Mouse (Mus musculus) G1E (cell line): ENCODE measurements around the gene Fam83e. TPM values are rescaled to one million over a fixed set of nuclear protein-coding genes. Genes with fewer than 3 reads are reported as not detected.

ENCODE experiments used
- ATAC-seq: 2 replicates; pipeline ENCODE4 v1.8.0; 2016; ENCODE audit warnings: mild to moderate bottlenecking; ENCODE audit not compliant: insufficient number of reproducible peaks, poor library complexity, low FRiP score, severe bottlenecking; ENCODE audit errors: extremely low read depth
- DNase-seq: peaks from one replicate; pipeline ENCODE4 v3.0.0; 2012; ENCODE audit warnings: low spot score
- H3K27me3 ChIP-seq: 2 replicates; pipeline ENCODE4 v1.6.1; 2012; ENCODE audit warnings: mild to moderate bottlenecking, low read length, inconsistent platforms; ENCODE audit not compliant: insufficient read depth
- H3K36me3 ChIP-seq: replicated peaks from 2 replicates; pipeline ENCODE3; 2012; ENCODE audit warnings: mild to moderate bottlenecking, inconsistent platforms
- H3K4me1 ChIP-seq: 2 replicates; pipeline ENCODE4 v1.6.1; 2012; ENCODE audit warnings: low read depth, low read length, inconsistent platforms, mixed read lengths; ENCODE audit not compliant: insufficient read depth
- H3K4me3 ChIP-seq: 2 replicates; pipeline ENCODE4 v1.5.1; 2012; ENCODE audit warnings: low read depth, mild to moderate bottlenecking, inconsistent platforms, low read length, moderate library complexity, mixed read lengths
- H3K9me3 ChIP-seq: replicated peaks from 2 replicates; pipeline ENCODE4 v1.6.1; 2012; ENCODE audit warnings: inconsistent platforms
- CTCF ChIP-seq: IDR thresholded peaks from 2 replicates; pipeline ENCODE4 v1.5.1; 2012; ENCODE audit warnings: low read depth, low read length, inconsistent platforms, mixed read lengths
- GATA1 ChIP-seq: IDR thresholded peaks from 2 replicates; pipeline ENCODE4 v1.6.1; 2012; ENCODE audit warnings: borderline replicate concordance, low read length, inconsistent platforms, mixed read lengths
- GATA2 ChIP-seq: IDR thresholded peaks from 2 replicates; pipeline ENCODE4 v1.6.1; 2012; ENCODE audit warnings: low read depth, low read length, inconsistent platforms, borderline replicate concordance
- POLR2AphosphoS5 ChIP-seq: IDR thresholded peaks from 2 replicates; pipeline ENCODE4 v1.6.1; 2012; ENCODE audit warnings: low read depth, low read length, inconsistent platforms; ENCODE audit not compliant: insufficient replicate concordance
- TAL1 ChIP-seq: conservative IDR thresholded peaks from 2 replicates; pipeline ENCODE4 v1.6.1; 2012; ENCODE audit warnings: low read depth, low read length, inconsistent platforms, mixed read lengths
- polyA plus RNA-seq: library from polyadenylated mRNA; stranded (reverse); fragments of >175 nt; gene quantifications from 2 replicates; pipeline ENCODE4 v1.2.3, GENCODE M21; 2012
- total RNA-seq, 2 experiments: library from RNA; stranded (forward) in 1 of 2; stranded (reverse) in 1 of 2; fragments of 200-1000 nt in 1 of 2; fragments of >200 nt in 1 of 2; fragmentation: Nextera tagmentation in 1 of 2; gene quantifications; 2 replicates each; pipeline ENCODE4 v1.2.3; 2014 to 2017

Fam83e gene
- total and polyA plus RNA-seq, 3 experiments, result 0.38 to 1.2 (median 0.49) TPM

- TF ChIP-seq GATA1 (no peak), CTCF (no peak), POLR2AphosphoS5 (no peak), GATA2 (no peak), TAL1 (no peak)
- H3K27me3 ChIP-seq, result no peaks in the 10 kb centered on the region
- H3K9me3 ChIP-seq, result no peaks in the 10 kb centered on the region
- peak overlapping the region; percentile 77 for H3K4me3 ChIP-seq
- DNase-seq, result no peak
- H3K4me1 ChIP-seq, result peaks cover 60% of the 10 kb centered on the region
- peaks cover 76% of the 10 kb centered on the region for H3K36me3 ChIP-seq
- ATAC-seq, result no peak
Measured at GRCm38 (mm10) chr7:45713881-45714520, 7.0 kb upstream of the Fam83e start.

GRCm38 (mm10) chr7:45714630-45715089 is 6.4 kb upstream of the Fam83e start:
- Histone ChIP-seq H3K4me3 (peak overlapping the region; percentile 77), H3K4me1 (peaks cover 61% of the 10 kb centered on the region), H3K27me3 (no peaks in the 10 kb centered on the region), H3K9me3 (no peaks in the 10 kb centered on the region), H3K36me3 (peaks cover 76% of the 10 kb centered on the region)
- TF ChIP-seq CTCF (no peak), TAL1 (no peak), GATA2 (no peak), POLR2AphosphoS5 (no peak), GATA1 (no peak)
- ATAC-seq (no peak), DNase-seq (no peak)

GRCm38 (mm10) chr7:45715090-45715708 is 5.8 kb upstream of the Fam83e start, which contains the start of gene Rpl18:
TSS of gene Rpl18 (plus strand) at chr7:45715457.
- Histone ChIP-seq H3K27me3 (no peaks in the 10 kb centered on the region), H3K4me1 (peaks cover 62% of the 10 kb centered on the region), H3K36me3 (peaks cover 76% of the 10 kb centered on the region), H3K9me3 (no peaks in the 10 kb centered on the region), H3K4me3 (peak within 1 kb of the TSS; percentile 77)
- ATAC-seq (peak; percentile 79), DNase-seq (peak; percentile 98)
- TF ChIP-seq CTCF (no peak), TAL1 (no peak), POLR2AphosphoS5 (no peak), GATA2 (no peak), GATA1 (no peak)

- Histone ChIP-seq H3K4me3 (peak overlapping the region; percentile 77), H3K9me3 (no peaks in the 10 kb centered on the region), H3K36me3 (peaks cover 76% of the 10 kb centered on the region), H3K4me1 (peaks cover 65% of the 10 kb centered on the region), H3K27me3 (no peaks in the 10 kb centered on the region)
- TF ChIP-seq TAL1 (no peak), POLR2AphosphoS5 (no peak)
- no peak for DNase-seq
- no peak for ATAC-seq
Measured at GRCm38 (mm10) chr7:45715741-45716459, 5.1 kb upstream of the Fam83e start.

- Histone ChIP-seq H3K9me3 (no peaks in the 10 kb centered on the region), H3K27me3 (no peaks in the 10 kb centered on the region), H3K36me3 (peaks cover 76% of the 10 kb centered on the region), H3K4me1 (peaks cover 71% of the 10 kb centered on the region), H3K4me3 (peak overlapping the region; percentile 77)
- DNase-seq (no peak), ATAC-seq (no peak)
- TF ChIP-seq POLR2AphosphoS5 (no peak), TAL1 (no peak)
Measured at GRCm38 (mm10) chr7:45716460-45716857, 4.6 kb upstream of the Fam83e start.

- H3K4me3 ChIP-seq, result peak overlapping the region; percentile 77
- peaks cover 76% of the 10 kb centered on the region for H3K36me3 ChIP-seq
- H3K4me1 ChIP-seq, result peaks cover 74% of the 10 kb centered on the region
- TF ChIP-seq CTCF (no peak), GATA2 (no peak), POLR2AphosphoS5 (no peak), TAL1 (no peak), GATA1 (no peak)
- H3K9me3 ChIP-seq, result no peaks in the 10 kb centered on the region
- ATAC-seq (no peak), DNase-seq (no peak)
- no peaks in the 10 kb centered on the region for H3K27me3 ChIP-seq
Measured at GRCm38 (mm10) chr7:45716952-45717917, 3.8 kb upstream of the Fam83e start.
